Mouse (Mus musculus): Measurements from ENCODE around the gene 2010111I01Rik.

GRCm38 (mm10) chr13:62978784-62979183 lies 14.1 kb downstream of the 2010111I01Rik start:
- TF ChIP-seq CTCF (IDR thresholded peaks at IDR 0.05; ENCODE audit: low read depth, low read length) (no peak), POLR2A (IDR thresholded peaks at IDR 0.05; ENCODE audit: borderline replicate concordance, low read depth, low read length) (no peak)

All from bone marrow macrophage, adult 2 months (primary cell).